Mouse (Mus musculus): ENCODE results near the gene Zfp963. TPM values are rescaled to one million over a fixed set of nuclear protein-coding genes. Genes with fewer than 3 reads are reported as not detected.

Gene Zfp963
- polyA plus RNA-seq (2017; shearing (Covaris generic)), result 3.5 TPM

GRCm38 (mm10) chr8:69749544-69750454 lies at the start of gene Zfp963:
Gene Zfp963 (minus strand): TSS chr8:69749970.

GRCm38 (mm10) chr8:69790773-69791367 lies 41.1 kb upstream of the Zfp963 start, which contains the start of the genes Atp13a1 and Zfp866:
Gene Atp13a1 (plus strand): TSS chr8:69791163.
Gene Zfp866 (minus strand): TSS chr8:69791178.

GRCm38 (mm10) chr8:69774503-69775148 lies 24.9 kb upstream of the Zfp963 start, which contains the start of gene Gm20422:
Gene Gm20422 (minus strand): TSS chr8:69774886.

GRCm38 (mm10) chr8:69710624-69711023 lies 39.1 kb downstream of the Zfp963 start, which contains the start of gene Zfp869:
Gene Zfp869 (minus strand): TSS chr8:69710724.

Other genes with a start within 250 kb of the Zfp963 start
- gene Gm7697, start 227.0 kb downstream of the Zfp963 start, polyA plus RNA-seq (2017; shearing (Covaris generic)), result not detected
- 44.5 TPM for gene Zfp868, start 124.4 kb downstream of the Zfp963 start, polyA plus RNA-seq (2017; shearing (Covaris generic))
- 0.36 TPM for gene Zfp964, start 95.5 kb downstream of the Zfp963 start, polyA plus RNA-seq (2017; shearing (Covaris generic))
- gene Zfp869, start 39.2 kb downstream of the Zfp963 start, polyA plus RNA-seq (2017; shearing (Covaris generic)), result 108 TPM
- gene Gm20422, start 24.9 kb upstream of the Zfp963 start, polyA plus RNA-seq (2017; shearing (Covaris generic)), result not detected
- gene Atp13a1, start 41.2 kb upstream of the Zfp963 start, polyA plus RNA-seq (2017; shearing (Covaris generic)), result 71.1 TPM
- gene Zfp866, start 41.2 kb upstream of the Zfp963 start, polyA plus RNA-seq (2017; shearing (Covaris generic)), result 20.8 TPM
- gene Gmip, start 58.7 kb upstream of the Zfp963 start, polyA plus RNA-seq (2017; shearing (Covaris generic)), result 148 TPM
- 0.15 TPM for gene Lpar2, start 72.5 kb upstream of the Zfp963 start, polyA plus RNA-seq (2017; shearing (Covaris generic))
- 11.3 TPM for gene Pbx4, start 82.5 kb upstream of the Zfp963 start, polyA plus RNA-seq (2017; shearing (Covaris generic))
- gene Cilp2, start 137.7 kb upstream of the Zfp963 start, polyA plus RNA-seq (2017; shearing (Covaris generic)), result not detected
- 1.2 TPM for gene Tssk6, start 152.2 kb upstream of the Zfp963 start, polyA plus RNA-seq (2017; shearing (Covaris generic))
- gene Ndufa13, start 152.6 kb upstream of the Zfp963 start, polyA plus RNA-seq (2017; shearing (Covaris generic)), result 100 TPM
- not detected for gene Yjefn3, start 152.7 kb upstream of the Zfp963 start, polyA plus RNA-seq (2017; shearing (Covaris generic))
- gene Gatad2a, start 246.4 kb upstream of the Zfp963 start, polyA plus RNA-seq (2017; shearing (Covaris generic)), result 124 TPM

Measured in effector memory CD4-positive, alpha-beta T cell, adult 5 months (primary cell).